Mouse (Mus musculus): ENCODE data around the gene Vmn2r71. TPM values are rescaled to one million over a fixed set of nuclear protein-coding genes. Genes with fewer than 3 reads are reported as not detected.

Gene Vmn2r71
- not detected in 2 replicates for total RNA-seq (2015)
- not detected in 2 replicates for total RNA-seq (2017)

DNA sequence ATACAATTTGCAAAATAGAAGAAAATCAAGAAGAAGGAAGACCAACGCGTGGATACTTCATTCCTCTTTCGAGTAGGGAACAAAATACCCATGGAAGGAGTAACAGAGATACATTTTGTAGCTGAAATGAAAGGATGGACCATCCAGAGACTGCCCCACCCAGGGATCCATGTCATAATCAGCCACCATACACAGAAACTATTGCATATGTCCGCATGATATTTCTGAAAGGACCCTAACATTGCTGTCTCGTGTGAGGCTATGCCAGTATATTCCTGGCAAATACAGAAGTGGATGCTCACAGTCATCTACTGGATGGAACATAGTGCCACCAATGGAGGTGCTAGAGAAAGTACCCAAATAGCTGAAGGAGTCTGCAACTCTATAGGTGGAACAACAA, at the start of gene Vmn2r71:
Gene Vmn2r71, plus strand, starts transcription at position 301 of the 400 bp plus-strand sequence.
- no peak for ATAC-seq (replicated peaks; ENCODE audit: poor library complexity)

DNA sequence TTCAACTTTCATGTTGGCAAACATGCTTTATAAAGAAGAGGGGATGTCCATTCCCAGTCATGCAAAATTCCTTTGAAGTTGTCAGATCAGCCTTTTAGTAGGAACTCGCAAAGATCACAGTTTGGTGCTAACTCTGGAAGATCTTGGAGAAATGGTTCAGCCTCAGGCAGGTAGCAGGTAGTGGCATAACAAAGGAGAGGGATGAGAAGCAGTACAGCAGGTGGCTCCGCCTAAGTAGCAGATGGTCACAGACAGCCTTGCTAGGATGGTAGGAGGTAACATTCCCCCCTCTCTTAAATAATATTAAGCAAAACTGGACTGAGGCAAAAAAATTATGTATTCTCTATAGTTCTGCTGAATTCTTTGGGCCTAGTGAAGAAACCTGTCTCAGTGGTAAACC, 20.8 kb upstream of the Vmn2r71 start:
- ATAC-seq (replicated peaks; ENCODE audit: poor library complexity), result no peak

DNA sequence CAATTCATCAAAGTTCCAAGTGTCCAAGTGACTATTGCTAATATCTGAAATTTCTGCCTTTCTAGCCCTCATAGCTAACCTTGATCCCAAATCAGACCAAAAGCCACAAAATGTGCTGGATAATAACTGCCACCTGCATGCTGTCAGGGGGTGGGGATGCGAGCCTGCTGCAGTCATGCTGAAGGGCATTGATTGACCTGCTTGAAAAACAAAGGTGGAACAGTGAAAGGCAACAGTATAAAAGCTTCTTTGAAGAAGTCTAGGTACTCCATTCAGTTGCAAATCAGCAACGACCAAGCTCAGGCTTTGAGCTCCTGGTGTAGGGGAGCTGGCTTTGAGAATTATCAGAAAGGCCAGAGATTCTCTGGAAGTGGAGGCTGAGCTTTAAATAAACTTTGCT, 19.8 kb upstream of the Vmn2r71 start:
- no peak for ATAC-seq (replicated peaks; ENCODE audit: poor library complexity)

DNA sequence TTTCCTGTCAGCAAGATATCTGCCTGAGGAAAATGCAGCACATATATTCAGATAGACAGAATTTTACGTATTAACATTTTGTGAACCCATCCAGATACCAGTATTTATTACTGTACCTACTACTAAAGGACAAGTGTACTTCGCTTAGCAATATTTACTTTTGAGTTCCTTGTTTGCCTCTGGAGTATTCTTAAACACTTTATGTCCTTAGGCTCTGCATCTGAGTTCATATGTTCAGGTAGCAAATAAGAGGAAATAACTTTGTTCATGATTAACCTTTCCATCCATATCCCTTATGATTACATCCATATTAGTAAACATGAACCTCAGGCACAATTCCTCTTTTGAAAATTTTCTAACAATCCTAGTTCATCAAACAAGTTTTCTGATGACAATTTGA, 6.2 kb downstream of the Vmn2r71 start, which contains the start of gene Vmn2r70:
Gene Vmn2r70, minus strand, starts transcription at position 101 of the 400 bp plus-strand sequence.
- no peak for ATAC-seq (replicated peaks; ENCODE audit: poor library complexity)

Other genes with a start within 250 kb of the Vmn2r71 start
- not detected in 2 replicates for gene Vmn2r69, start 147.2 kb upstream of the Vmn2r71 start, total RNA-seq (2015)
- not detected in 2 replicates for gene Vmn2r69, start 147.2 kb upstream of the Vmn2r71 start, total RNA-seq (2017)
- not detected in 2 replicates for gene Vmn2r70, start 6.1 kb downstream of the Vmn2r71 start, total RNA-seq (2015)
- gene Vmn2r70, start 6.1 kb downstream of the Vmn2r71 start, total RNA-seq (2017), result not detected in 2 replicates
- gene Vmn2r72, start 192.0 kb downstream of the Vmn2r71 start, total RNA-seq (2015), result not detected in 2 replicates
- not detected in 2 replicates for gene Vmn2r72, start 192.0 kb downstream of the Vmn2r71 start, total RNA-seq (2017)